Mouse (Mus musculus) right cerebral cortex, adult 18-20 months (tissue): ENCODE results near the gene Fubp1.
A peak's percentile ranks its signal among the peaks of the same experiment; 100 is the strongest.

ENCODE experiments used
- DNase-seq: peaks from one replicate; pipeline ENCODE4 v3.0.0; 2022; ENCODE audit warnings: mixed read lengths

Fubp1 gene

DNA sequence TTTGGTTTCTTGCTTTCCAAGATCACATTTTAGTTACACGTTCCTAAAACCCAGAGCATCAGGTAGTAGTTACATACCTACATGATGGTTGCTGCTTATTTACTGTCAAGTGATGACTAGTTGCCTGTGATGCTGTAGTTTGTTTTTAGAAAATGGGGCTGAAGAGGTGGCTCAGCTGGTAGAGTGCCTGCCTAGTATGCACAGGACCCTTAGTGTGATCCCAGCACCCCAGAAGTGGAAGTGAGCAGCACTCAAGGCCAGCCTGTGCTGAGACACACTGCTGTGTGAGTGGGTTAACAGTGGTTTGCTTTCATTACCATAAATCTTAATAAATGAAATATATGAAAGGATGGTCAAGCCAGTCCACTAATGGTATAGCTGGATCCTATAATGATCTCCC lies 29.4 kb downstream of the Fubp1 start:
- DNase-seq = no peak

DNA sequence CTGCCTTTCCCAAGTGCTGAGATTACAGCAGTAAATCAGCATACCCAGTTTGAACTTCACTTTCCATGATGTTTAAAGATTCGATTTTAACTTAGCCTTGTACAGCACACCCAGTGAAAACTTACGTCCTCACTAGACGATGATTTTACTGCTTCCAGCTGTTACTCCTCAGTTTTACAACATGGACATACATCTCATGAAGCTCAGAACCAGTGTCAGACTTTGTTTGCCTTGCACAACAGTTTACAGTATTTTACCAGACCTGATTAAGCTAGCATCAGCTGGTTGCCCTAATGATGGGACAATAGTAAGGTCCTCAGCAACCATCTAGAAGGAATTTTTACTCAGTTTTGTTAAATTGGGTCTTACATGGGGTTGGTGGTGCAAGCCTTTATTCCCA lies 30.9 kb downstream of the Fubp1 start:
- no peak for DNase-seq

DNA sequence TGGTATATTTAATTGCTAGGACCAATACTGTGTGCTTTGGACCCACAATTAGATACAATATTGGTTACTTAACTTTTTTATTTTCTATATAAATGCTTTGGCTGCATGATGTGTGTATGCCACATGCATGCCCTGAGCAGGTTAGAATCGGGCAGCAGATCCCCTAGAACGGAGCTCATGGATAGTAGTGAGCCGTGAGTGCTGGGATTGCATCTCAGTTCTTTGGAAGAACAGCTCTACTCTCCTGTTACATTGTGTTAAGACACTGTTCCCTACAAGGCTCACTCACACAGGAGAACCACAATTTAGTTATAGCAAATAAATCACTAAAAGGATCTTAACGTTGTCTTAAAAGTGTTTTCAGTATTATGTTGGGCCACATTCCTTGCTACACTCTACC lies 33.1 kb downstream of the Fubp1 start:
- no peak for DNase-seq

DNA sequence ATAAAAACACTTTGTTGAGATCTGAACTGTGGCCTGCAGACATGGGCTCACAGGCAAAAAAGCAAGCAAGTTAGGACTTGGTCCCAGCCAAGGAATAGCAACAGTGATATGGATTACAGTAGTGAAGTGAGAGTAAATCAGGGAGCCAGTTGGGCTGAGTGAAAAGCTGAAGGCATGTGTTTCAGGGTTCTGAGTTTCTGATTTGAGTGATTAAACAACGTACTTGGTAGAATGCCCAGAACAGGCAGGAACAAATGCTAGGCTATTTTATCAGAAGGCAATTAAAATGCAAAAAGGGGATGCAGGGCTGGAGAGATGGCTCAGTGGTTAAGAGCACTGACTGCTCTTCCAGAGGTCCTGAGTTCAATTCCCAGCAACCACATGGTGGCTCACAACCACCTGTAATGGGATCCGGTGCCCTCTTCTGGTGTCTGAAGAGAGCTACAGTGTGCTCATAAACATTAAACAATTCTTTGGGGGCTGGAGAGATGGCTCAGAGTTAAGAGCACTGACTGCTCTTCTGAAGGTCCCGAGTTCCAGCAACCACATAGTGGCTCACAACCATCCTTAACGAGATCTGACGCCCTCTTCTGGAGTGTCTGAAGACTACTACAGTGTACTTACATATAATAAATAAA lies 35.2 kb downstream of the Fubp1 start:
- DNase-seq = no peak

DNA sequence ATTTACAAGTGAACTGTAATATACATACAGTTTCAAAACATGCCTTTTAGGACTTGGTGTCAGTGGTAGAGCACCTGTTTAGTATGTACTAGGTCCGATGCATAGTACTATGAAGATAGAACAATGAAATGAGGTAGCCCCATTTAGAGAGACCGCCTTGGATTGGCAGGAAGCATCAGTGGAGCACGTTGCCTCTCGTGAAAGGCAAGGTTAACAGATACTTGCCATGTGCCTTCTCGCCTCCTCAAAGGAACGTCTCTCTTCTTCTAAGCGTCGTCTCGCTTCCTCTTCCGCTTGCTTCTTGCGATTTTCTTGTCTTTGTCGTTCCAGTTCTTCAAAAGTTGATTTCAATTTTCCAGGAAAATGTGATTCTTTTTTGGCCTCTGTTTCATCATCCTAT lies 37.5 kb downstream of the Fubp1 start:
- DNase-seq = no peak

DNA sequence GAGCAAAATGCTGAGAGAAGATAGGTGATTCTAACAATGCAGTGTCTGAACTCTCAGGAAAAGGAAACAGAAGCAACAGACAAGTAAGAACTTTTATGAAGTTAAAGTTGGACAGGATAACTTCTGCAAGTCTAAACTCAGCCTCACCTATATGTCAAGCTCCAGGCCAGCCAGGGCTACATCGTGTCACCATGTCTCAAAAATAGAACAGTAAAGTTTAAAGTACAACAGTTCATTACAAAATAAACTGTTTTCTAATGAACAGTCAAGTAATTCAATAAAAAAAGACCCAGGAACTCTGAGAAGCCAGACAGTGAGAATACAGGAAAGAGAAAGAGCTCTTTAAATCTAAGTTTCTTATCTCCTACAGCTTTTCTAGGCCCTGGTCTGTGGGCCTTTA lies 40.3 kb downstream of the Fubp1 start:
- no peak for DNase-seq

DNA sequence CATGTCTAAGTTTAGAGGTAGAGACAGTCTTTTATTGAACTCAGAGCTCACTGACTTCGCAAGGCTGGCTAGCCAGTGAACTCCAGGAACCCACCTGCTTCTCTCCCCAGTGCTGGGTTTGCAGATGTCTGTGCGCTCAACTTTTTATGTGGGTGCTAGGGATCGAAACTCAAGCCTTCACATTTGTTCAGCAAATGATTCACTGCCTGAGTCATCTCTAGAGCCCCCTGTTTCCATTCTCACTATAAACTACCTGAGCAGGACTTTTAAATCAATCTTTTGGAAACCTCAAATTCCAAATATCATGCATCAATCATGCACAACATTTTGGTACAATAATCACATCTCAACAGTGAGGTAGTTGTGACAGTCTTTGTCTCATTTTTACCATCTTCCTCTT lies 47.3 kb downstream of the Fubp1 start:
- no peak for DNase-seq

DNA sequence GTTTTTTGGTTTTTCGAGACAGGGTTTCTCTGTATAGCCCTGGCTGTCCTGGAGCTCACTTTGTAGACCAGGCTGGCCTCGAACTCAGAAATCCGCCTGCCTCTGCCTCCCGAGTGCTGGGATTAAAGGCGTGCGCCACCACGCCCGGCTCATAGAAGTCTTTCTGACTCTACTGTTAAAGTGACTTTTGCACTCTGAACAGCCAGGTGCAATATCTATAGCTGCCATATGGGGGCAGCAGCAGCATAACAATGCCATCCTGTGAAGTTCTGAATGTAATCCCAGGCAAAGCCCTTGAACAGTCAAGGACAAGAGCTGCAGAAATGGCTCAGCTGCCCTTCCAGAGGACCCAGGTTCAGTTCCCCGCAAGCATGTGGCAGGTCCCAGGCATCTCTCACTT lies 49.2 kb downstream of the Fubp1 start:
- DNase-seq = peak; percentile 71

DNA sequence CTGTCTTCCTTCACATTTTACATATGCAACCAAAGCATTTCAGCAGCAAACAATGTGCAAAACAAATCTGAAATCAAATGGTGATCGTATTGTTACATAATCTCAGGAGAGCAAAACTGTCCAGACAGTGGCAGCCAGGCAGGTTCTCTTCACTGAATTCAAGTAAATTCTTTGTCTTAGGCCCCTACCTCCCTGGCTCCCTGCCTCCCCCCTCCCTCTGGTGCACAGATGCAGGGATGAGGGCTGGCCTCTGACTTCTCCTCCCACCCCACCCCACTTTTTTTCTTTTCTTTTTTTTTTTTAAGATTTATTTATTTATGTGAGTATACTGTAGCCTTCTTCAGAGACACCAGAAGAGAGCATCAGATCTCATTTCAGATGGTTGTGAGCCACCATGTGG lies 50.1 kb downstream of the Fubp1 start:
- no peak for DNase-seq

DNA sequence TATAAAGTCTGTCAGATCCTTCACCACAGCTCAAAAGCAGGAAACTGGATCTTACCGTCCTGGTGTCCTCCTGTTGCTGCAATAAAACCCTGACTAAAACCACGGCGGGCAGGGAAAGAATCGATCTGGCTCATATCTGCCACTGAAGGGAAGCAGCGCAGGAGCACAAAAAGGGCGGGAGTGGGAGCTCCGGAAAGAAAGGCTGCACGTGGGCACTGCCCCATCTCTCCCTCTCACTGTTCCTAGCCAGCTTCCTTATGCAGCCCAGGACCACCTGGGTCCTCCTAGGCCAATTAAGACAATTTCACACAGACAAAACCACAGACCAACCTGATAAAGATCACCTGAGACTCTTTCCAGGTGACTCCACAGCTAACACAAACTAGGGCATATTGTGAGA lies 51.2 kb downstream of the Fubp1 start:
- DNase-seq = no peak

DNA sequence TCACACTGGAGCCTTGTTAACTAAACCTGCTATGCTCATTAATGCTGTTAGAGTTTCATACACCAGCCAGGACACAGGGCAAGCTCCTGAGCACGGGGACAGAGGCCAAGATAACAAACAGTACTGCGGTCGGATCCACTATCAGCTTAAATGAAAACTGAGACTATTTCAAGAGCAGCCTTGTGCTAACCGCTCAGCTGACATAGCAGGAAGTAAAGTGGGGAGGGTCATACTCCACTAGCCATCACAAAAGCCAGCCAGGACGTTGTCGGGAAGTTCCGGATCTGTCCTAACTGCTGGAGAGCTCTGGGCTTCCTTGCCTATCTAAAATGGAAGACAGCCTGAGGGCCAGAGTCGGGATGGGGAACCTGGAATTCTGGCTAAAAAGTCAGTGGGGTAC lies 51.7 kb downstream of the Fubp1 start:
- no peak for DNase-seq

DNA sequence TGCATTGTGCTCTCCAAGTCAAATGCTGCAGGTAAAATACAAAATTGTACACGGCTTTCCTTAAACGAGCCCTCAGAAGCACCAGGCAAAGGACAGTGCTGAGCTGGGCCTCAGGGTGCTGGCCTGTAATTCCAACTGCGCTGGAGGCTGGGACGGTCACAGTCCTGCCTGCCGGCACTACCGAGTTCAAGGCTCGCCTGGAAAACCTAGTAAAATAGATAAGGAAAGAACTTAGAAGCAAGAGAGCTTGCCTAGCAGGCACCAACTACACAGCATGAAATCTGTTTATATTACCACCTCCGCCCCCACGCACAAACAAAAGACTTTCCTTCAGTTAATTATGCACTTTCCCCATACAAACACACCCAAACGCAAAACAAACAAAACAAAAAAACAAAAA lies 54.2 kb downstream of the Fubp1 start:
- no peak for DNase-seq

DNA sequence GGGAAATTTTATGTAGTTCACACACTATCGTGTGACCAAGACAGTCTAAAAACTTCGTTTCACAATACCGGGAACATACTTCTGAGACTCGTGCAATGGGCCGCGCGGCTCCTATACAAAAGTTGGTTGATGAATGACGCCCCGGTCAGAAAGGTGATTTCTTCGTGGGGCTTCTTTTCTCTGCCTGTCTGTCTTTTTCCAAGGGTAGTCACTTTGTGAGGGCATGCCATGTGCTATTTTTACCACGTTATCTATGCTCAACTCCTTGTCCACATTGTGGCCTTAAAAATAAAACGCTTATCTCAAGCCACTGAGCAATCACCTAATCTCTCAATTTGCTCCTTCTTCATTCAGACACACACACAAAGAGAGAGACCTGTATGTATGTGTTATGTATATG lies 54.6 kb downstream of the Fubp1 start:
- DNase-seq = no peak

DNA sequence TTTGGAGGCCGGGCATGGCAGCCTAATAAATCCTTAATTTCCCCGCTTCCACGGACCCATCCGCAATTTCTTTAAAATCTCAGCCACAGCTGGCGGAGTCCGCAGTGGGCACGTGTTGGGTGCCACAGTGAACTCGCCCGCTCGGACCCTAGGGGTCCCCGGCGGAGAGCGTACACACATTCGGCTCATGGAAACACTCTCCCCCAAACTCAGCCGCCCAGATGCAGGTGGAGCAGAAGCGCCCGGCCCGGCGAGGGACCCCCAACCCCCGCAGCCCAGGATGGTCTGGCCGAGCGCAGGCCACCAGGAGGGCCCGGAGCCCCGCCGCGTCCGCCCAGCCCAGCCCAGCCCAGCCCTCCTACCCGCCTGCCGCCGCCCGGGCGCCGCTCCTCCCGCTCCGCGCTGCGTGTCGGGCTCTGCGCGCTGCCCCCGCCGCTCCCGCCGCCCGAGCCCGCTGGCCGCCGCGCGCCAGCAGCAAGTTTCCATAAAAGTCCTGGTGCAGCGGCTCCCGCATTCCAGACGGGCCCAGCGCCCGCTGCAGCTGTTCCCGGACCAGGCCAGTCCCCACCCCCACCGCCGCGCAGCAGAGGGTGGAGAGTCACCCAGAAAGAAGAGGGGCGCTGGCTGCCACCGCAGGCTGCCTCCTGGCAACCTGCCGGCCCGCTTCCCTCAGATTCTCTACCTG lies 55.3 kb downstream of the Fubp1 start:
- DNase-seq = peak; percentile 43

DNA sequence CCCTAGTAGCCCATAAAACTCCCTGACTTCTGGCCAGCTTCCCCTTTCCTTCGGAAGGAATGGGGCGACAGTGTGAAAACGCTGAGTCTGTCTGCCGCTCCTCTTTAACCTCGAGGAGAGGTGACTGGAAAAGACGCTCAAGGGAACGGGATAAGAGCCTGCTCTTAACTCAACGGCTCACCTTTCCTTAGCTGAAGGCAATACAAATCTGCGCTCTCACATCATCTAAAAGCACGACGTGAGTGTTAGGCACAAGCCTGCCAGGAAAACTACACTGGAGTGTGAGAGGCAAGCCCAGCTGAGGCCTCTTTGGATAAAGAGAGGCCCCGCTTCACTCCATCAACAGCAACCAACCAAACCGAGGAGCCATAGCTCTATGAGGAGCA lies 55.8 kb downstream of the Fubp1 start, which contains the start of gene Nexn:
TSS of gene Nexn (minus strand) at position 315 of the 386 bp plus-strand sequence.
- no peak for DNase-seq

DNA sequence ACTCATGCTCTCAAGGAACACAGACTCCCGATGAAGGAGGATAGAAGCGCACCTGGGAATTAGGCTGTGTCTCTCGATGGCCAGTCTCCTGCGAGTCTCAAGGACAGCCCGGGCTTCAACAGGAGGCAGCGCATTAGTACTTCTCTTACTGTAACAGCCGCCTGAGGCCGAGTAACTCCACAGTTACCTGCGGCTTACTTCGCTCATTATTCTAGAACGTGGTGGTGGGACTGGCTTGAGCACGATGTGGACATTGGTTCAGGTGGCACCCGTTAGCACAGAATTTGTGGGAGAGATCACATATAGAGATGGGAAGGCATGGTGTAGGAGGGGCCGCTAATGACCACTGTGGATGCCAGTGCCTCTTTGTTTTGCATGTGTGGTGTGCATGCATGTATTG lies 57.9 kb downstream of the Fubp1 start:
- no peak for DNase-seq

DNA sequence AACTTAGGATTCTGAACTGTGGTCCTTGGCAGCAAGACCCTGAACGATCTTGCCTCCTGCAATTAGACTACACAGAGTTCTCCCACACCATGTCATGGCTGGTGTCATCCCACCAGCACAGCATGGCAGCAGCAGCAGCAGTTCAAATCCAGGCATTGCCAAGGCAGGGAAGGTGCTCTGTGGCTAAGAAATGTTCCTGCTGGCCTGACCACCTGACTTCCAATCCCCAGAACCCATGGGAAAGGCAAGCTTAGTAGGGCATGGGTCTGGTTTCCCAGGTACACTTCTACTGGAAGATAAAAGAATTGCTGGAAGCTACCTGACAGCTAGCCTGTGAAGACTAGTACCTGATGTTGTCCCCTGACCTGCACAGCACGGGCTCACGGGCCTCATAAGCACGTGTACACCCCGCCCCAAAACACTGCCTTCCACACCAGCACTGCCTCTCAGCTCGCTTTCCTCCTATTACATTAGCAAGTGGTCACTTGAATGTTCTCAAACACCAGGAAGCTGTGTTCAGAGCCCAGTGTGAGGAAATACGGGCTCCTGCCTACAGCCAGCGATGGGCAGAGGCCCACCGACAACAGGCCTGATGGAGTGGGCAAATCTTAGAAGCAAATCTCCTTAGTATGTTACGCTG lies 61.0 kb downstream of the Fubp1 start:
- DNase-seq = no peak

DNA sequence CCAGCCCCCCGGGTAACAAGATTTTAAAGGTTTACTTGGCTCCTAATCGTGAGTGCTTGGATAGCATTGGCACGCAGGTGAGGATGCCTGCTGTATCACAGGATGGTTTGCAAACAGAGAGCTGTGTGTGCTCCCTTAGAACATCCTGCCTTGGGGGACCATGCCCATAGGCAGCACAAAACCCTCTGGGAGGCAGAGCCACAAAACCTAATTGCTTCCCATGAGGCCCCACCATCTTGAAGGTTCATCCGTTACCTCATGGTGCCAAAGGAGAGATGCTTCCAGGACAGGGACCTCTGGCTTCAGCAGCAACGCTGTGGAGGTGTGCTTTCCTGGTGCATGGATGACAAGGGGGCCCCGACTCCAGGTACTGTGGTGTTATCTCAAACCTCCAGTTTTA lies 61.7 kb downstream of the Fubp1 start:
- DNase-seq = no peak

DNA sequence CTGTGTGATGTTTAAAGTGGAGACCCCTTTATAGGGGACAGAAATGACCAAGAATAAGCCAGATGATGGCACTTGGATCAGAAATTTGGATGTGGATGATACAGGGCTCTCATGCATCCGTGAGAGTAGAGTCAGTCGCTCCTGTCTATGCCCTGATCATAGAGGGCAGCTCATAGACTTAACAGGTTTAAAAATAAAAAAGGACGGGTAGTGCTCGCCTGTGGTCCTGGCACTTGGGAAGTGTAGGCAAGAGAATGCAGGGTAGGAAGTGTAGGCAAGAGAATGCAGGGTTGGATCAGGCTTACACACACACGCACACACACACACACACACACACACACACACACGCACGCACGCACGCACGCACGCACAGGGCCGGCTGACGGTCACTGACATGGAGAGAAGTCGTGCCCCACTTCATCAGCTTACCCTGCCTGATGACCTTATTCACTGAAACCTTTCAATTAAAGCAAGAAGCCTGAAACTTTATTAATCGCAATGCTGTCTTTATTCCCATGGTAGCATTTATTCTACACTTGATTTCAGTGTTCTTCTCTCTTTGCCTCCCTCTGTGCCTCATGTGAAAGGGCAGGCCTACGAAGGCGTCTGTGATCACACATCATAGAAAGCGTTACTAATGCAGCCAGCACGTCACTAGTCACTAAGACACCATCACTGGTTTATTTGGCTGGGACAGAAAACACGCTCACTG lies 62.9 kb downstream of the Fubp1 start:
- DNase-seq = no peak

DNA sequence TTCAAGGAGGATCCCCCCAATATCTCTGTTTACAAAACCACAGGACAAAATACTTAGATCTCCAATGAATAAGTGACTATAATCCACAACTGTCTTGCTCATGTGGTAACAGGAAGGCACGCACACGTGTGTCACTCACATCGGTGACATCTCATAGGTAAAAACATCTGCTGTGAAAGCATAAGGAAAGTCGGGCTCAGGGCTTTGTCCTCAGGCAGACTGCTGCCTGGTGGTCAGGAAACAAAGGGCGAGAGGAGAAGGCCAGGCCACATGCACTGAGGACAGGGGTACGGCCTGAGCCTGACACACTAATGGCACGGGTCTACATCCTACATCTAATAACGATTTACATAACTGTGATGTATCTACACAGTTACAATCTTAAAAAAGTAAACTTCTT lies 64.8 kb downstream of the Fubp1 start:
- no peak for DNase-seq

DNA sequence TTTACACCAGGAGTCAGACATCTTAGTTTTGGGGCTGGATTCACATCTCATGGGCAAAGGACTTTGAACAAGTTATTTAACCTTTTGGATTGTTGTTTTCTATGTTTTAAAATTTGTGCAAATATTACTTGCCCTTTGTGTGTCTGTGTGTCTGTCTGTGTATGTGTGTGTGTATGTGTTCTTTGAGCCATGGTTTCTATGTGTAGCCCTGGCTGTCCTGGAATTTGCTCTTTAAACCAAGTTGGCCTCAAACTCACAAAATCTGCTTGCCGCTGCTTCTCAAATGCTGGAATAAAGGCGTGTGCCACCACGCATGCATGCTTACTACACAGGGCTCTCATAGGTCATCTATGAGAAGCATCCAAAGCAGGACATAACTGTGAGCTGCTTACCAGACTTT lies 66.7 kb downstream of the Fubp1 start:
- no peak for DNase-seq

DNA sequence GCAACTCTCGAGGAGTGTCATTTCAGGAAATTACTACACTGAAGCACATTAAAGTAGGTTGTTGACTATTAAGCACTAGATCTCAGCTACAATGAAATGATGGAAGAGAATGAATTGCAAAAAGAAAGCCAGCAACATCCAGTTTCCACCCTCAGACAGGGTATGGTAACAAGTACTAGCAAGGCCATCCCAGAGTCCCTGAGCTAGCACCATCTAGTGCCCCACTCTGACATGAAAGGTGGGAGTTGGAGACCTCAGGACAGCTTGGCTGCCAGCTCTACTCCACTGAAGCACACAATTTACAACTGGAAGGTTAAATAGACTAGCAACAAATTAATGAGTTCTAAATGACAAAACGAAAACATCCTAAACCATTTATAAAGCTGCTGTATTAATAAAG lies 67.7 kb downstream of the Fubp1 start:
- DNase-seq = no peak

DNA sequence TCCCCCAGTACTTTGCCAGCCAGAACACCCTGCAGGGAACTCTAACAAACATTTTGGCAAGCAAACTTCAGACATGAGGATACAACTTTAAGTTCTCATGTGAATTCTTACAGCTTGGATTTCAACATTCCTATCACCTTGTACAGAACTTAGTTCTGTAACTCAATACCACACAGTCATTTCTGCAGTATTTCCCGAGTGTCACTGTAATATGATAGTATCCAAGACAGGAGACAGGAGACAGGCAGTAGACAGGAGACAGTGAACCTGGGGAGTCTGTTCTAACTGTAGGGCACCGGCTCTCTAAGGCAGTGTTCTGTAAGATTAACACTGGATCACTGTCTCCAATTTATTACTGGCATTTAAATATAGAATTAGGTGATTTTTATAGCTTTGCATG lies 68.2 kb downstream of the Fubp1 start:
- no peak for DNase-seq

DNA sequence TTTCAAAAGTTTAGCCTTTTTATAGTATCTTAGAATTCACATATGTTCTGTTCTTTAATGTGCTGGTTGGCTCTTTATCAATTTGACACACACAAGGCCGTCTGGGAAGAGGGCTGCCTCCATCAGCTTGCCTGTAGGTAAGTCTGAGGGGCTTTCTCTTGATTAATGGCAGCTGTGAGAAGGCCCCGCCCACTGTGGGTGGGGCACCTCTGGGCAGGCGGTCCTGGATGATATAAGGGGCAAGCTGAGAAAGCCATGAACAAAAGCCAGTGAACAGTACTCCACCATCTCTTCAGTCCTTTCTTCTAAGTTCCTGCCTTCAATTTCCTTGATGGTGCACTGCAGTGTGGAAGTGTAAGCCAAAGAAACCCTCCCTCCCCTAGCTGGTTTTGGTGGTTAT lies 71.9 kb downstream of the Fubp1 start:
- no peak for DNase-seq
